Mouse (Mus musculus) 3T3-L1 (cell line): ENCODE data around the gene Rsph6a.
A peak's percentile ranks its signal among the peaks of the same experiment; 100 is the strongest.
"Not testable (repeated sequence)": the region's sequence is repeated elsewhere in the genome, so short reads cannot be mapped to it uniquely, and the experiment has no call there.

Source experiments
- DNase-seq: peaks from one replicate; pipeline ENCODE4 v3.0.0-alpha.2; 2015; ENCODE audit warnings: low read depth, low spot score

The Rsph6a gene

DNA sequence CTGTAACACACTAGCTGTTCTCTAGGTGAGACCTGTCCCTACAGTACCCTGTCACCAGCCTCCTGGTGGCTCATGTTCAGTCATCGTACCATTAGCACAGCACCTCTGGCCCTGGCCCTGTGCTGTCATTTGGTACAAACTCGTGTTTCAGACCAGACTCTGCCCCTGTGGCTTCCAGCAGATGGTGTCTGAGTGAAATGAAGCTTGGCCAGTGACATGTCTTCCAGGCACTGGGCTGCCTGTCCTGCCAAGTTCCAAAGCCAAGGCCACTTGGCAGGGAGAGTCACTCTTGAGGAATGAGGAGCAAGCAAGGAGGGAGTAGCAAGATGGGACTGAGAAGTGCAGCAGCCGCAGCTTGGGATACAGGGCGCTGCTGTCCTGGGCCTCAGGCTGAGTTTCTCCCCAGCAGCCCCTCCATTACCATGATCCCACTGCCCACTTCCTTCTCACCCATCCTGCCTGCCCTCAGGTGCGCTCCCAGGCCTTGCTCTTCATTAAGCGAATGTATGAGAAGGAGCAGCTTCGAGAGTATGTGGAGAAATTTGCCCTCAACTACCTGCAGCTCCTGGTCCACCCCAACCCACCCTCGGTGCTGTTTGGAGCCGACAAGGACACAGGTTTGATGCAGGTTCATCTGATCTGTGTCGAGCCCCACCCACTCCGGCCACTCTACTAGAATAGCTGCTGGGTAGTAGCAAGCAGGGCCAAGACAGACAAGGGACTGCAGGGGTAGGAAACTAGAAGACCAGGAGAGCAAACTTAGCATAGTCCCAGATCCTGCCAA is 8.0 kb upstream of the Rsph6a start:
- no peak for DNase-seq

DNA sequence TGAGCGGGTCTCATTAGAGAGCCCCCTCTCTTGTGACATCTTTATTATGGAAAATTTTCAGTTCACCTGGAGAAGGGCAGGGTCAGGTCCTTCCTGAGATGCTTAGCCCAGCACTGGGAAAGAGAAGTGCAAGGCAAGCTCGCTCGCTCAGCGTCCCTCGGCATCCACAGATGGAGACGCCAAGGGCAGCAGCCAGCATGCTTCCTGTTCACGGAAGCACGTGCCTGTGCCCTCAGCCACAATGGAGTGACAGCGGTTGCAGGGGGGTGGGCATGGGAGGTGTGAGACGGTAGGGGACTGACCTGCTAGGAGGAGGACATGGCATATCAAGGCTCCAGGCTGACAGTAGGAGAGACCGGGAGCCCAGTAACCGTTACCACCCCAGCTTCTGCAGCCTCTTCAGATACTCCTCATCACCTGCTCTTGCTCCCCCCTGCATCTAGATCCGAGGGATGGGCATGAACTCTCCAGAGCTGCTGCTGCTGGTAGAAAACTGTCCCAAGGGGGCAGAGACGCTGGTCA is 6.4 kb upstream of the Rsph6a start:
- DNase-seq: no peak

DNA sequence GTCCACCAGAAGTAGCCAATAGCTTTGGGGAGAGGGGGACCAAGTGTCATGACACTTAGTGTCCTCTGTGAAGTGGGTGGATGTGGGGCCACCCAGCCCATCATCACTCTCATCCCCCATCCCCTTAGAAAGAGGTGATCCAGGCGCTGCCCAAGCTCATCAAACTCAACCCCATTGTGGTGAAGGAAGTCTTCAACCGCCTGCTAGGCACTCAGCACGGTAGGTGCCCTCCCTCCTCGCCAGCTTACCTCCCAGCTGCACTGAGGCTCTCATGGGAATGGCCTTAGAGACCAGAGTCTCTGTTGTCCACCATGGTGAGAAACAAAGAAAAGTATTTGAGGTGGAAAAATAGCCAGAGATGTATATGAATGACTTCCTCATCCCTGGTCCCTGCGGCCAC is 5.2 kb upstream of the Rsph6a start:
- DNase-seq: no peak

DNA sequence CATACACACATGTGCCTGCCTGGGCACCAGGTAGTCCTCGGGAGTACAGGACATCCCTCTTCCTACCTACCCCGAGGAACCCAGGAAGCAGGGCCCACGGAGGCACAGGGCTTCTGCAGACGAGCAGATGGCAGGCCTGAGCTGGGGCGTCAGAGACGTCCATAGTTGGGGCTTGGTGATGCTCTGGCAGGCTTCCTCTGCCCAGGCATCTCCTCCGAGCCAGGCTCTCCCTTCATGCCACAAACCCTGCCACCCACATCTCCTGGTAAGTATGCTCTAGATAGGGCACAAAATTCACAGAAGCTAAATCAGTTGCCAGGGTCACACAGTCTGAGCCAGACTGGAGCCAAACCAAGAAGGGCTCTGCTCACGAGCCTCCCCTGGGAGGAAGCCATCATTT is 4.3 kb upstream of the Rsph6a start:
- DNase-seq: no peak

DNA sequence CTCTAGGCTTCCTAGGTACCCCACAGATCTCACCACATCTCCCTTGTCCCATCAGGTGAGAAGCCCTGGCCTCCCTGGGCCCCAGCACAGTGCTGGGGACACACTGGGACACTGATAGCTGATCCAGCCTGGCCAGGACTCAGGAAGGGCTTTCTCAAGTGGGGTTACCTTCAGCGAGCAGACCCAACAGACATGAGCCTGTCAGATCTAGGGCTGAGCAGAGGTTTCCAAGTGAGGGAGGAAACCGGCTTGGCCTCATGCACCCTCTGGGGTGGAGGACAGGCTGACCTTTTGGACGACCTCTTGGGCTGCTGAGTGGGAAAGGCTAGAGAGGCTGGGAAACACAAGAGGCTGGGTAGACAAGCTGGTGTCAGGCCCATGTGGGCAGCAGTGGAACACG is 3.3 kb upstream of the Rsph6a start:
- no peak for DNase-seq

DNA sequence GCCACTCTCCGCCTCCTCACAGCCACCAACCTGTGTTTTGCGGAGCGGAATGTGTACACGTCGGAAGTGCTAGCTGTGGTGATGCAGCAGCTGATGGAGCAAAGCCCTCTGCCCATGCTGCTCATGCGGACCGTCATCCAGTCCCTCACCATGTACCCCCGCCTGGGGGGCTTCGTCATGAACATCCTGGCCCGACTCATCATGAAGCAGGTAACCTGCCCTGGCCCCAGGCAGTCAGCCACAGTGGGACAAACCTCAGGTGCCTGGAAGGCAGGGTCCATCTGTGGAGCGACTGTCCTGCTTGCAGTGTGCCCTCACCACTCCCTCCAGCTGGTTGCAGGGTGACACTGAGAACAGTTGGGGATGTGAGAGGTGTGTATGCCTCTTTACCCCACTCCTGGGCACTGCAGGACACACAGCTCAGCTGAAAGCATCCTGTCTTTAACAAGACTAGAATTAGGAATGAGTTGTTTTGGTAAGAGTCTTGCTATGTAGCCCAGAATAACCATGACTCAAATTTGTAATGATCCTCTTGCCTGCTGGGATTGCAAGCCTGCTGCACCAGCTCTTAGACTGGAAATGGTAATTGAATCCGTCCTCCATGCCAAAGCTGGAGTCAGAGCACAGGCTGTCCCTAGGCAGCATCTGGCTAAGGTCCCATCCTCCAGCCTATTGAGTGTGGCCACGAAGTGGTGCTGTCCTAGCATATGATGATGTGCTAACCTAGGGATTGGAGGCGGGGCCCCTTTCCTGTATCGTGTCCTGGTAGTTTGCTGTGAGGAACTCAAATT is 1.9 kb upstream of the Rsph6a start:
- no peak for DNase-seq

DNA sequence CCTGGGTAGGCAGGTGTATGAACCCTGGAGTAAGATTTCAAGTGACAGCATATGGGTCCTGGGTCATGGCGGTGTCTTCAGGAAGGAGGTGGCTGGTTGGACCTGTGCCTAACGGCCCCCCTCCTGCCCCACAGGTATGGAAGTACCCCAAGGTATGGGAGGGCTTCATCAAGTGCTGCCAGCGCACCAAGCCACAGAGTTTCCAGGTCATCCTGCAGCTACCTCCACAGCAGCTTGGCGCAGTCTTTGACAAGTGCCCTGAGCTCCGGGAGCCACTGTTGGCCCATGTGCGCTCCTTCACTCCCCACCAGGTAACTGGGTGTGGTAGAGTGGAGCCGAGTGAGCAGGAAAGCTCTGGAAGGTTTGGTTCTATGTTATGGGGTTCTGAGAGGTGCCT is 1.4 kb upstream of the Rsph6a start:
- DNase-seq: no peak

DNA sequence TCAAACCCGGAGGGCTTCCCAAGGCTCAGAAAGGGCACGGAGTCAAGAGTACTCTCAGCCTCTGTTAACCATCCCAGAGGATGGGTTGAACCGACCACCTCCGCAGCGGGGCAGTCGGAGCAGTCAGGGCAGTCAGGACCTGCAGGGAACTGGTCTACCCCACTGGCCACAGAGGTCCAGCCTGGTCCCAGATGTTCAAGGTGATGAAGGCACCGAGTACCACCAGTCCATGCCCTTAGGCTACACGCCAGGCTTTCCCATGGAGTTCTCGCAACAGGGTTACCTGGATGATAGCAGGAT is 237 bp downstream of the Rsph6a start:
- DNase-seq: no peak

DNA sequence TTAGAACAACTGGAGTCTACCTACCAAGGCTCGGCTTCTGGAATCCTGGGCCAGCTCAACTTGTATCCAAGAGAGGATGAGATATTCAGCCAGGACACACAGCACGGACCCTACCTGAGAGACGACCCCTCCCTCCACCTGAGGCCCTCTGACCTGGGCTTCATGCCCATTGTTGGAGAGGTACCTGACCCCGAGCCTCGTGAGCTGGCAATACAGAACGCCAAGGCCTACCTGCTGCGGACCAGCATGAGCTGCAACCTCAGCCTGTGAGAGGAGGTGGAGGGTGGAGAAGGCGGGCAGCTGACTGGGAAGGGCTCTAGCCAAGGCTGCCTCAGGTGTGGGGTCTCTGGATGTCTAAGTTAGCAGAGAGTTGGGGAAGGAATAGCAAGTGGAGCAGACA is 618 bp downstream of the Rsph6a start:
- DNase-seq: no peak

DNA sequence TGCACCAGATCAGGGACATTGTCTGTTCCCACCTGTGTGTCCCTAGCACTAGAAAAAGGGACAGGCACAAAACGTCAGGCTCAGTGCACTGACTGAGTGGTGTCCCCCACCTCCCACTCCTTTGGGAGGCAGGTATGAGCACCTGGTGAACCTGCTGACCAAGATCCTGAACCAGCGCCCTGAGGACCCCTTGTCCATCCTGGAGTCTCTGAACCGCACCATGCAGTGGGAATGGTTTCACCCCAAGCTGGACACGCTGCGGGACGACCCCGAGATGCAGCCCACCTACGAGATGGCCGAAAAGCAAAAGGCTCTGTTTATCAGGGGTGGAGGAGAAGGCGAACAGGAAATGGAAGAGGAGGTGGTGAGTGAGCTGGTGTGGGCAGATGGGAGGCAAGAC is 2.9 kb downstream of the Rsph6a start:
- no peak for DNase-seq

DNA sequence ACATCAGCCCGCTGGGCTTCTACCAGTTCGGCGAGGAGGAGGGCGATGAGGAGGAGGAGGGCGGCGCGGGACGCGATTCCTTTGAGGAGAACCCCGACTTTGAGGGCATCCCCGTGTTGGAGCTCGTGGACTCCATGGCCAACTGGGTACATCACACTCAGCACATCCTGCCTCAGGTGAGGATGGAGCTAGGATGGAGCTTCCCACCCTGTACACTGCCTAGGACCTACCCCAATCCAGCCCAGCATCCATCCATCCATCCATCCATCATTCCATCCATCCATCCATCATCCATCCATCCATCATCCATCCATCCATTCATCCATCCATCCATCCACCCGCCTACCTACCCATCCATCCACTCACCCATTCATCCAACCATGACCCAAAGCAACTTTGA is 11.4 kb downstream of the Rsph6a start:
- DNase-seq: no peak

DNA sequence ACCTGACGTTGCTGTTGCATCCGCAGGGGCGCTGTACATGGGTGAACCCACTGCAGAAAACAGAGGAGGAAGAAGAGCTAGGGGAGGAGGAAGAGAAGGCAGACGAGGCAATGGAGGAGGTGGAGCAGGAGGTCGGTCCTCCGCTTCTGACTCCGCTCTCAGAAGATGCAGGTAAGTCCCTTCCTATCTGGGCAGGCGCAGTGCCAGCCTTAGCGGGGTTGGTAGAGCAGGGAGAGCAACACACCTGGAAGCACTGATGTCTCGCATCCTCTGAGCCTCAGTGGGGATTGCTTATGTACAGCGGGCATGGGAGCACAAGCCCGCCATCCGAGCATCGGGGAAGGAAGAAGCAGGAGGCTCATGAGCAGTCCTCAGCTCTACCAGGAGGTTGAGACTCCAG is 12.6 kb downstream of the Rsph6a start:
- DNase-seq: no peak

DNA sequence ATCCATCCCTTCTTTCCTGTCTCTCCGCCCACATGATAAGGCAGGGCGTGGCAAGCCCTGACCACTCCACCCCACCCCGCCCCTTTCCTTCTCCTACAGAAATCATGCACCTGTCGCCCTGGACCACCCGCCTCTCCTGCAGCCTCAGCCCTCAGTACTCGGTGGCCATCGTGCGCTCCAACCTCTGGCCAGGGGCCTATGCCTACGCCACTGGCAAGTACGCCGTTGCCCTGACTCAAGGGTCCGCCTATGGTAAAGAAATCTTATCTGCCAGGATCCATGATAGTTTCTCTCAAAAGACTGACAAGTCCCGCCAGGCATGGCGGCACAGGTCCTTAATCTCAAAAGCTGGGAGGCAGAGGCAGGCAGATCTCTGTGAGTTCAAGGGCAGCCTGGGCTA is 13.4 kb downstream of the Rsph6a start:
- DNase-seq: no peak

DNA sequence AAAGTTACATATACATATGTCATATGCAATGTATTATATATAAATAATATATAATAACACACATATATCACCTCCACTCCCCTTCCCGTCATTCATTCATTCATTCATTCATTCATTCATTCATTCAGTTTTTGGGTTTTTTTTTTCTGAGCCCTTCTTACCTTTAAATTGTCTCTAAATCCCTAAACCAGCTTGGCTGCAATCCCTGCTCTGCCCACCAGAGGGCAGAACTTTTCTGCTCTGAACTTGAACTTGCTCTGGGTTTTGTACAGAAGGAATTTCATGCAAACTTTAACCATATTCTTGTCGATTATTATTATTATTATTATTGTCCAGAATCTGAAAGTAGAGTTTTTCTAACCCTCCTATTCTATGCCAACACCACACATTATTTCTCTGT is 14.2 kb downstream of the Rsph6a start:
- peak; percentile 83 for DNase-seq

DNA sequence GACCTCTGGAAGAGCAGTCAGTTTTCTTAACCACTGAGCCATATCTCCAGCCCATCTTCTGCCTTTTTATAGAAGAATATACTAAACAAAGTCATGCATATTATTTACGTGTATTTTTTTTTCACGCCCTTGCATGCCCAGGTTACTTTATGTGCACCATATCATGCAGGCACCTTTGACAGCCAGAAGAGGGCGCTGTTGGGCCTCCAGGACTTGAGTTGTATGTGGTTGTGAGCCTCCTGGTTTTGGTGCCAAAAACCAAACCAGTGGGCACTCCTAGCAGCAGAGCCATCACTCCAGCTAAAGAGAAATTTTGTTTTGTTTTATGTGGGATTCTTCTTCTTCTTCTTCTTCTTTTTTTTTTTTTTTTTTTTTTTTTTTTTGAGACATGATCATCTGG is 15.0 kb downstream of the Rsph6a start:
- DNase-seq: peak; percentile 39

DNA sequence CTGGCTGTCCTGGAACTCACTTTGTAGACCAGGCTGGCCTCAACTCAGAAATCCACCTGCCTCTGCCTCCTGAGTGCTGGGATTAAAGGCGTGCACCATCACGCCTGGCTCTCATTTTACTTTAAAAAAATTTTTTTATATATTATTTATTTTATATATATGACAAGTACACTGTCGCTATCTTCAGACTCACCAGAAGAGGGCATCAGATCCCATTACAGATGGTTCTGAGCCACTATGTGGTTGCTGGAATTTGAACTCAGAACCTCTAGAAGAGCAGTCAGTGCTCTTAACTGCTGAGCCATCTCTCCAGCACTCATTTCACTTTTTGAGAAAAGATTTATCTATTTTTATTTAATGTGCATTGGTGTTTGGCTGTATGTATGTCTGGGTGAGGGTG is 16.5 kb downstream of the Rsph6a start:
- DNase-seq: not testable (repeated sequence)

DNA sequence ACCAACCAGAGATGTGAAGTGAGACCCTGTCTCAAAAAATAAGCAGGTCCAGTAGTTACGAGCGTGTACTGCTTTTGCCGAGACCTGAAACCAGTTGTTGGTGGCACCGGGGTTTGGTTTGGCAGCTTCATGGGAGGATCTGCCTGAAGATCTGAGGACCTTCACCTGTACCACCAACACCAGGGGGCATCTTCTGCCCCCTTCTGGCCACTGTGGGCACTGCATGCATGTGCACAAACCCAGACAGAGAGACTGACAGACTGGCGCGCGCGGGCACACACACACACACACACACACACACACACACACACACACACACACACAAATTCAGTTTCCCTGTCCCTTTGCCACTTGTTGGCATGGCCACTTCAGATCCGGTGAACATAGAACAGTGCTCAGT is 19.0 kb downstream of the Rsph6a start:
- DNase-seq: no peak

DNA sequence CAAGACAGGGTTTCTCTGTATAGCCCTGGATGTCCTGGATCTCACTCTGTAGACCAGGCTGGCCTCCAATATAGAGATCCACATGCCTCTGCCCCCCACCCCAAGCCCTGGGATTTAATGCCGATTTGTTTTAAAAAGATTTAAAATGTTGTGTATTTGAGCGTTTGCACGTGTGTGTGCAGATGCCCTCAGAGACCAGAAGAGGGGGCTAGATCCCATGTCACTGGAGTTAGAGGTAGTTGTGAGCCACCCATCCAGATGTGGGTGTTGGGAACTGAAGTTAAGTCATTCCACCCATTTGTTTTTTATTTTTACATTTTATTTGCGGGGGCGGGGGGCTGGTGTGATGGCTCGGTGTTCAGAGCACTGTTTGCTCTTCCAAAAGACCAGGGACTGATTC is 20.0 kb downstream of the Rsph6a start:
- no peak for DNase-seq

DNA sequence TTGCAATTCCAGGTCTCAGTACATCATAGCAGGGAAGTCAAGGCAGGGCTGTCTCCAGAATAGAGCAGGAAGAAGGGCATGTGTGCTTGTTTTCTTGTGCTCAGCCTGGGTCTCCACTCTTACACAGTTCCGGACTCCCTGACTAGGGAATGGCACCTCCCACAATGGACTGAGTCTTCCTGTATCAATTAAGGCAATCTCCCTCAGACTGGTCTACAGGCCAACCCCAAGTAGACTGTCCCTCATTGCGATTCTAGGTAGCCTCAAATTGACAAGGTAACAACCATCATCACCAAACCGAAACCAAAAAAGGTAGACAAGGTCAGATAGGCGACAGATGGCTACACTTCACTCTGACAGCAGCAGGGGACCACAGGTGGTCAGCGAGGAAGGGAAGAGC is 20.7 kb downstream of the Rsph6a start:
- no peak for DNase-seq

DNA sequence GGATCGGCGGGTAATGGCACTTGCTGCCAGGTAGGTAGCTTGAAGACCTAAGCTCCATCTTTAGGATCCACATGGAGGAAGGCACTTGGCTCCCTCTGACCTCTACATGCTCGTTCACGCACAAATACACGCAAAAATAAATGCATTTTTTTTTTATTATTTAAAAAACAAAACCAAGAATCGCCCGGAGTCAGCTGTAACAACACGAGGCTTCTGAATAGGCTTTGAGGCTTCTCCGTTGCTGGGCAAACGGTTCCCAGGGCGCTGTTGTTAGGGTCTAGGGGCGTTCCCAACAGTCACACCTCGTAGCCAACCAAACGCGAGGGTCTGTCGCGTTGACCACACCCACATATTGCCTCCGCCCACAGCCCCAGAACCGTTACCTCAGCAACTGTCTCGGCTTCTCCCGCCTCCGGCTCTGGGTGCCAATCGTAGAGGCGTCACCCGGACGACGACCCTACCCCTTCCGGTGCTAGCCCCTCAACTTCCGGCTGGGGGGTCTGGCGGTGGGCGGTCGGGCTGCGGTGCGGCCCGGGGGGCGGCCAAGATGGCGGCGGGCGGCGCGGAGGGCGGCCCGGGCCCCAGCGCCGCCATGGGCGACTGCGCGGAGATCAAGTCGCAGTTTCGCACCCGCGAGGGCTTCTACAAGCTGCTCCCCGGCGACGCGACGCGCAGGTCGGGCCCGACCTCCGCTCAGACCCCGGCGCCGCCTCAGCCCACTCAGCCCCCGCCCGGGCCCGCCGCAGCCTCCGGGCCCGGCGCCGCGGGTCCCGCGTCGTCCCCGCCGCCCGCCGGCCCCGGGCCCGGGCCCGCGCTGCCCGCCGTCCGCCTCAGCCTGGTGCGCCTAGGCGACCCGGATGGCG is 21.5 kb downstream of the Rsph6a start, which contains the start of gene Dmwd:
Gene Dmwd, plus strand, starts transcription at position 505 of the 863 bp plus-strand sequence.
- peak; percentile 96 for DNase-seq

DNA sequence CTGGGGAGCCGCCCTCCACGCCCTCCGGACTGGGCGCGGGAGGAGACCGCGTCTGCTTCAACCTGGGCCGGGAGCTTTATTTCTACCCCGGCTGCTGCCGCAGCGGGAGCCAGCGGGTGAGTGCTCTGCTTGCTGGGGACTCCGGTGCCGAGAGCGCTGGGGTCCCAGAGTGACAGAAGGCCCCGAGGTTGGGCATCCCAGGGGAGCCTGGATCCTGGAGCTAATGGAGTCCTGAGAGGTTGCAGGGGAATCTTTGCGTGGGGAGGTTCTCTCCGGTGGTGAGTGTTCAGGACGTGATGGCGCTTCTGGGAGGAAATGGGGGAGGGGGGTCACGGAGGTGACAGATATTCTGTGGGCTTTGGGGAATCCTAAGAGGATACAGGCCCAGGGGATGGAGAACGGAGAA is 22.1 kb downstream of the Rsph6a start:
- DNase-seq: no peak

DNA sequence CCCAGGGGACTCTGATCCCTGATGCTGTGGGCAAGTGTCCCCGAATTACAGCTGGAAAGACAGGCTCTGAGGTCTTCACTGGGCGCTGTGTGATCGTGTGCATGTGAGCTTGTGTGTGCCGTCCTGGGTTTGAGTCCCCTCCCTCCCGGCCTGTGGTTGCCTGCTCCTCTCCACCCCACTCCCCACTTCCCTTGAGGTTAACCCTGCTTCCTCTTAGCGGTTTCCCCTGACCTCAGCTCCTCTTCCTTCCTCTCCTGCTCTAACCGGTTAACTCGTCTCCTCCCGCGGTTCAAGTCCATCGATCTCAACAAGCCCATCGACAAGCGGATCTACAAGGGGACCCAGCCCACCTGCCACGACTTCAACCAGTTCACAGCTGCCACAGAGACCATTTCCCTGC is 23.3 kb downstream of the Rsph6a start:
- DNase-seq: no peak
